Mouse (Mus musculus) urinary bladder, postnatal 14 days (tissue): ENCODE measurements around the gene Rbmxl1.

Source experiments
- DNase-seq: peaks from one replicate; pipeline ENCODE4 v3.0.0; 2021; ENCODE audit warnings: low spot score

Rbmxl1 gene

GRCm38 (mm10) chr8:78493031-78493430 is 15.7 kb downstream of the Rbmxl1 start:
- DNase-seq = no peak

DNA sequence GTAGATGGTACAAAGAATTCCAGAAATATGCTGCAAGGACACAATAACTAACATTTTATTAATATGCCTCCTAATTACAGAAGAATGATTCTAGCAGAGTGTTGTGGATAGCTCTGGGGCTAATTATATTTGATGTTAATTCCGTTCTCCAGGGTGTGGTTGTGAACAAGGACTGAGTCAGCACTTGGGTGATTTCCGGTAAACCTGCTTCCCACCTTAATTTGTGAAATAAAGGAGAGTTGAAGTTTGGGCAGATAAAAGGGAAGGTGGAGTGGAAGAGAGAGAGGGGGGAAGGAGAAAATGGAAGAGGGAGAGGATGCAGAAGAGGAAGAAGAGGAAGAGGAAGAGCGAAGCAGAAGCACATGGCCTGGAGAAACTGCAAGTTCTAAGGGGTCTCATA is 19.0 kb downstream of the Rbmxl1 start:
- DNase-seq = no peak

DNA sequence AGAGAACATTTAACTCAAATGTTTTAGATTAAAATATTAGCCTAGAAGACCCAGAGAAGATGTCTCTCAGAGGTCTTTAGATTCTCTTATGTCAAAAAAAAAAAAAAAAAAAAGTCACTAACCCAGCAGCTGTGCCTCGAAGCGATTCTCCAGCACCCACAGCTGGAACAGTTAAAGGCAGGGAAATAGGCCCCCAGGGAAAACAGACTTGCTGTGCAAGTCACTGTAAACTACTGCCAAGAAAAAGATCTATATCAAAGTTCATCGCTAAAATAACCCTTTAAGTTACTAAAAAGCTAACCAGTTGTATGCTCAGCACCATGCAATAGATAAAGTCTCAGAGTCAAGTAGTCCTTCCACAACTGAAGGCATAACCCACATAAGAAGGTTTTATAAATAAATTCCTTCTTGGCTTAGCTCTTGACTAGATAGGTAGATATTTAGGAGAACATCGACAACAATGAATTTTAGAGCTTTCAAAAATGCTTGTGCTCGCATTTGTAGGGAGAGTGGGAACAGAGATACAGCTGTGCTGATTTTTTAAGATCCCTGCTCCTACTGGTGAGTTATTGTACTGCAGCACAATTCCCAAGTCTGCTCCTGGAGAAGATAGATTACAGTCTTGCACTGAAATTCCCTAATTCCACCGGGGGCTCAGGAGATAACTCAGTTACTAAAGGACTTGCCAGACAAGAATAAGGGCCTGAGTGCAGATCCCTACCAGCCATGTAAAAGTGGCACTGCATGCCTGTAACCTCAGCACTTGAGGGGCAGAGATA is 31.5 kb downstream of the Rbmxl1 start:
- DNase-seq = no peak

DNA sequence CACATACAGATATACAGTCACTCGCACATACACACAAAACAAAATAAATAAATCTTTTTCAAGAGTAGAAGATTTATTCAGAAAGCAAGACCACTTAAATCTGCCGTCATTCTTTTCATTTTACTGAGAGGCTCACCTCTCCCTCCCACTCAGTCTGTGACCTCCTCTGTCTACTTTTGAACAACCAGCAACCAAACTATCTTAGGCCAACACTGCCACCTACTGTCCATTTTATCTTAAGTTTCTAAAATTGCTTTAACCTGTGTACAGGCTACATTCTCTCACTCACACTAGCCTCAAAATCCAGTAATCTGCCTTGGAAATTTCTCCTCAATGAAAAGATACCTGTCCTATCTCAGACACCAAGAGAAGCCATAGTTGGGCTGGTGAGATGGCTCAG is 40.8 kb downstream of the Rbmxl1 start:
- no peak for DNase-seq

DNA sequence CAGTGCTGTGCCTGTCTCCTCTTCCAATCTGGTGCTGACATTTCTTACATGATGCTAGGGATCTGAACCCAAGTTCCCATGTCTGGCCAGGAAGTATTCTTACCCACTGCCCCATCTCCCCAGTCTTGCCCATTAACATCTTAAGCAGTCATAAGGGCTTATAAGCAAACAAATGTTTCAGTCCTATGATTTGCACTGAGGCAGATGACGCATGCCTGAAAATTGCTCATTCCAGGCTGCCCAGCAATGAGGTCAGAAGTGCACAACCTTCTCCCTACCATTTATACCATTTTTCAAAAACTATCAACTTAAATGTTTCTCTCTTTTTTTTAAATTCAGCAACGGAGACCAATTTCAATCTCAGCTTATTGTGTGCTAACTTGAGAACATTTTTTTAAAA is 44.8 kb downstream of the Rbmxl1 start:
- DNase-seq = no peak

DNA sequence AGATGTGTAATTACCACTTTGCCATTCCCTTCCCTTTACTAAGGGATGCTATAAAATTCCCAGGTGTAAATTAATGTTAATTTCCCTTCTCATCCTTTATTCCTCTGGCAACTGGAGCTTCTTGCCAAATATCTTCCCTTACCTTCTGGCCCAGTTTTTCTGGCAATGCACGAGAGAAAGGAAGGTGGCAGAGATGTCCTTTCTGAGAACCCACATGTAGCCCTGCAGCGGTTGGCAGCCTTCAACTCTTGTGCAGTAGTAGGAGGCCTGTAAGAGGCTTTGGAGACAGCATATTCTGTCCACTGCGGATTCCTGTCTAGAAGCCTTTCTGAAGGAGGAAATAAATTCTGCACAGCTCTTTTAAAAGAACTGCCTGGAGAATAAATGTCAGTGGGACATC is 52.3 kb downstream of the Rbmxl1 start:
- DNase-seq = no peak
